Mouse (Mus musculus): ENCODE data around the gene Kcp.

Gene Kcp

GRCm38 (mm10) chr6:29523301-29524033, 15.7 kb upstream of the Kcp start:
- no peak for DNase-seq (ENCODE audit: low spot score in 2 of 2)

GRCm38 (mm10) chr6:29522626-29523300, 15.0 kb upstream of the Kcp start:
- no peak for DNase-seq (ENCODE audit: low spot score in 2 of 2)

- DNase-seq (ENCODE audit: low spot score in 2 of 2), result peak; percentile 62 to 82
Measured at GRCm38 (mm10) chr6:29517139-29517538, 9.4 kb upstream of the Kcp start.

- DNase-seq (ENCODE audit: low spot score in 2 of 2), result no peak
Measured at GRCm38 (mm10) chr6:29513284-29513683, 5.5 kb upstream of the Kcp start.

GRCm38 (mm10) chr6:29509086-29509485, 1.3 kb upstream of the Kcp start:
- no peak for DNase-seq (ENCODE audit: low spot score in 2 of 2)

- DNase-seq (ENCODE audit: low spot score in 2 of 2), result no peak
Measured at GRCm38 (mm10) chr6:29506834-29507233, 918 bp downstream of the Kcp start.

- no peak for DNase-seq (ENCODE audit: low spot score in 2 of 2)
Measured at GRCm38 (mm10) chr6:29505493-29505892, 2.3 kb downstream of the Kcp start.

GRCm38 (mm10) chr6:29501599-29501998, 6.2 kb downstream of the Kcp start:
- DNase-seq (ENCODE audit: low spot score in 2 of 2), result no peak

GRCm38 (mm10) chr6:29500810-29501209, 6.9 kb downstream of the Kcp start:
- no peak for DNase-seq (ENCODE audit: low spot score in 2 of 2)

- DNase-seq (ENCODE audit: low spot score in 2 of 2), result no peak
Measured at GRCm38 (mm10) chr6:29500177-29500576, 7.6 kb downstream of the Kcp start.

GRCm38 (mm10) chr6:29497791-29498190, 10.0 kb downstream of the Kcp start:
- DNase-seq (ENCODE audit: low spot score in 2 of 2), result no peak

GRCm38 (mm10) chr6:29496270-29496669, 11.5 kb downstream of the Kcp start:
- no peak for DNase-seq (ENCODE audit: low spot score in 2 of 2)

- no peak for DNase-seq (ENCODE audit: low spot score in 2 of 2)
Measured at GRCm38 (mm10) chr6:29494101-29494500, 13.7 kb downstream of the Kcp start.

GRCm38 (mm10) chr6:29485951-29486350, 21.8 kb downstream of the Kcp start:
- DNase-seq (ENCODE audit: low spot score in 2 of 2), result no peak

GRCm38 (mm10) chr6:29484716-29485559, 22.8 kb downstream of the Kcp start:
- DNase-seq (ENCODE audit: low spot score in 2 of 2), result peak; percentile 32 to 65

GRCm38 (mm10) chr6:29482691-29483090, 25.1 kb downstream of the Kcp start:
- no peak for DNase-seq (ENCODE audit: low spot score in 2 of 2)

GRCm38 (mm10) chr6:29474736-29475135, 33.0 kb downstream of the Kcp start:
- DNase-seq (ENCODE audit: low spot score in 2 of 2), result no peak

GRCm38 (mm10) chr6:29473941-29474691, 33.6 kb downstream of the Kcp start:
- DNase-seq (ENCODE audit: low spot score in 2 of 2), result peak; percentile 37 to 58

GRCm38 (mm10) chr6:29471137-29471536, 36.6 kb downstream of the Kcp start, which contains the start of gene Atp6v1fnb:
Gene Atp6v1fnb (plus strand): TSS chr6:29471437.
- DNase-seq (ENCODE audit: low spot score in 2 of 2), result no peak

GRCm38 (mm10) chr6:29468851-29469250, 38.9 kb downstream of the Kcp start:
- no peak for DNase-seq (ENCODE audit: low spot score in 2 of 2)

- peak; percentile 80 to 85 for DNase-seq (ENCODE audit: low spot score in 2 of 2)
Measured at GRCm38 (mm10) chr6:29467583-29468354, 40.0 kb downstream of the Kcp start, which contains the start of gene Atp6v1f. Gene Atp6v1f (plus strand): TSS chr6:29467718.
